Mouse (Mus musculus) spleen, adult 12 weeks (tissue): ENCODE measurements around the gene Grin2a.

ENCODE experiments used
- DNase-seq: peaks from one replicate; pipeline ENCODE4 v3.0.0; 2022; ENCODE audit warnings: low spot score

The Grin2a gene

GRCm38 (mm10) chr16:9751045-9751569 lies 244.3 kb downstream of the Grin2a start:
- no peak for DNase-seq

DNA sequence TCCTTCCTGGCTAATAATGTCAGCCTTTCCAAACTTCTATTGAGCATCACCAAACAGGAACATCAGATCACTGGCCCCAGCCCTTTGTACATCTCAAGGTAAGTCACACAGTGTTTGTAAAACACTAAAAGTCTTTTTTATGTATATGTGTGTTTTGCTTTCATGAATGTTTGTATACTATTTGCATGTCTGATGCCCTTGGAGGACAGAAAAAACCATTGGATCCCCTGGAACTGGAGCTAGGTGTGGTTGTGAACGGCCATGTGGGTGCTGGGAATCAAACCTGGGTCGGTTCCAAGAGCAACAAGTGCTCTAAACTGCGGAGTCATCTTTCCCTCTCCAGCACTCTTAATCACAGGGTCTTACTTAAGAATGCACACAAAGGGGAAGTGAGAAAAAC lies 245.7 kb downstream of the Grin2a start:
- no peak for DNase-seq

- no peak for DNase-seq
Measured at GRCm38 (mm10) chr16:9742443-9742842, 252.9 kb downstream of the Grin2a start.

GRCm38 (mm10) chr16:9738679-9739078 lies 256.7 kb downstream of the Grin2a start:
- DNase-seq = no peak

- no peak for DNase-seq
Measured at GRCm38 (mm10) chr16:9737131-9737530, 258.2 kb downstream of the Grin2a start.

- no peak for DNase-seq
Measured at GRCm38 (mm10) chr16:9735365-9736080, 259.8 kb downstream of the Grin2a start.

- no peak for DNase-seq
Measured at GRCm38 (mm10) chr16:9727603-9728002, 267.8 kb downstream of the Grin2a start.

GRCm38 (mm10) chr16:9725578-9726113 lies 269.7 kb downstream of the Grin2a start:
- DNase-seq = no peak

- no peak for DNase-seq
Measured at GRCm38 (mm10) chr16:9711398-9711797, 284.0 kb downstream of the Grin2a start.

- DNase-seq = no peak
Measured at GRCm38 (mm10) chr16:9709921-9710320, 285.4 kb downstream of the Grin2a start.

GRCm38 (mm10) chr16:9697141-9697540 lies 298.2 kb downstream of the Grin2a start:
- DNase-seq = no peak

DNA sequence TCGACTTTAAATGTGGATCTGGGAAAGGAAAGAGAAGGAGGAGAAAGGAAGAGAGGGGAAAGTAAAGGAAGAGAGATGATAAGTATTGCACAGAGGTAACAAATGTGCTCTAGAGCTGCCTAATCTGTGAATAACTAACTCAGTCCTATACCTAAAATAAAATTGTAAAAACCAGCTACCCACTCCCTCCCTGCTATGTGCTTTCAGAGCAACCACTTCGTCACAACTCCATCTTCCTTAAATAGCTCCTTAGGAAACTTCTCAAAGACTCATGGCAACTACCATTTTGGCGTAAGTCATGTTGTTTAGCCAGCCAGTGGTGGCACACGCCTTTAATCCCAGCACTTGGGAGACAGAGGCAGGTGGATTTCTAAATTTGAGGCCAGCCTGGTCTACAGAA lies 301.3 kb downstream of the Grin2a start:
- DNase-seq = no peak

GRCm38 (mm10) chr16:9688523-9689140 lies 306.7 kb downstream of the Grin2a start:
- no peak for DNase-seq

DNA sequence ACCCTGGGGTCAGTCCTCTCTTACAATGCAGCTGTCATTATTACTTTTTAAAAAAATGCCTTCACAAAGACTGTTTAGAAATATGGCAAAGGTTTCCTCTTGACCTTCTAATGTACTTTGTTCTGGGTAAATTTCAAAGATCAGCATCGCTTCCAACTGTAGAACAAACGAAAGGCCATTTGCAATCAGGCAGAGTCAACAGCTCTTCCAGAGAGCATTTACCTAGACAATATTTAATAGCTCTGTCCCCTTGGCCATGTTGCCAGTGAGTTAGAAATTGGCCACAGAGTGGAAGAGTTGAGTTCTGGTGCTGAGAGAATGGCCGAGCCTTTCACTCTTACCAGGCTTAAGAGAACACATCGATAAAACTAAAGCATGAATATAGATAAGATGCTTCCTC lies 314.8 kb downstream of the Grin2a start:
- no peak for DNase-seq

GRCm38 (mm10) chr16:9679994-9680393 lies 315.4 kb downstream of the Grin2a start:
- DNase-seq = no peak

DNA sequence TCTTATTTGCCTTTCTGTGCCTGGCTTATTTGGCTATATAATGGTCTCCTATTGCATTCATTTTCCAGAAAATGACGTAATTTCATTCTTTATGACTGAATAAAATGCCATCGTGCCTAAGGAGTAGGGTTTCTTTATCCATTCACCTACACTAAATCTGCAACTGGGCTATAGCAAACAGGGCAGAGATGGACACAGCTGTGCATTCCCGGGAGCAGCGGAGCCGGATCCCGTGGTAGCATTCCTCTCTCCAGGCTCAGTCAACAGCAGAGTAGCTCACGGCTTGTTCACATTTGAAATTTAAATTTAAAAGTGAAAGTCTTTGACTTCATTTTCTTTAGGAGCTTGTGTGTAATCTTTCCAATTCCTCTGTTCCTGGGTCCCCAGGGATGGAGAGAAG lies 316.6 kb downstream of the Grin2a start:
- no peak for DNase-seq

- no peak for DNase-seq
Measured at GRCm38 (mm10) chr16:9672390-9672789, 323.0 kb downstream of the Grin2a start.

DNA sequence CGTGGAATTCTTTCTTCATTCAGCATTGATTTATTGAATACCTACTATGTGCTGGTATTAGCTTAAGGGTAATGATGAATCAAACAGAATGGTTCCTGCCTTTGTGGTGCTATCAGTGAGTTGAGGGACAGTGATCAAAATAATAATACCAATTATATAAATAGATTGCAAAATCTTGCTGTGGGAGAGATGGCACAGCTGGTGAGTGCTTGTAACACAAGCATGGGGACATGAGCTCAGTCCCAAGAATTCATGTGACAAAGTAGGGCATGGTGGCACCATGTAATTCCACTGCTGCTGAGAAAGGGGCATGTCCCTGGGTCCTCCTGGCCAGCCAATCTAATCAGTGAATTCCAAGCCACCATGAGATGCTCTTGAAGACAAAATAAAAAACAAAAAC lies 324.1 kb downstream of the Grin2a start:
- DNase-seq = no peak

- DNase-seq = no peak
Measured at GRCm38 (mm10) chr16:9670750-9671161, 324.6 kb downstream of the Grin2a start.

GRCm38 (mm10) chr16:9665896-9666295 lies 329.5 kb downstream of the Grin2a start:
- no peak for DNase-seq

- no peak for DNase-seq
Measured at GRCm38 (mm10) chr16:9664060-9664459, 331.3 kb downstream of the Grin2a start.

GRCm38 (mm10) chr16:9663508-9663907 lies 331.9 kb downstream of the Grin2a start:
- DNase-seq = no peak
